Comparison of ENCODE assay signal across 25 mouse cellular contexts in genomic region chr11:101045826-101046225, GRCm38 (mm10). TPM values are rescaled to one million over a fixed set of nuclear protein-coding genes. Genes with fewer than 3 reads are reported as not detected.
DNase-seq lines count a peak whose midpoint lies in the region; TF ChIP-seq lines count a peak whose summit lies in the region.
"Had no signal": no experiment of that assay in that cellular context is flagged by ENCODE, and none has a peak within 500 bp of the region (broad histone marks: within the 10 kb centered on the region; RNA-seq: fewer than 3 reads in every experiment).

No protein-coding gene starts in this region.

- H3K27me3 ChIP-seq in heart, embryonic 10.5 days (ENCODE audit: insufficient read depth, poor library complexity, severe bottlenecking) = no peaks in the 10 kb centered on the region
- H3K27me3 ChIP-seq in thymus, adult 2 months (ENCODE audit: control insufficient read depth, insufficient read depth, low read length) = no peaks in the 10 kb centered on the region
- H3K27me3 ChIP-seq: forebrain, embryonic 13.5 days; heart, embryonic 12.5 days; hindbrain, embryonic 13.5 days had no signal

- TF ChIP-seq POLR2A in thymus, adult 2 months (IDR thresholded peaks at IDR 0.05; ENCODE audit: control insufficient read depth, extremely low read depth, insufficient read depth, low read length, poor library complexity) = no peak

- peaks cover 17% of the 10 kb centered on the region for H3K4me1 ChIP-seq in heart, embryonic 10.5 days
- H3K4me1 ChIP-seq in thymus, adult 2 months (replicated peaks; ENCODE audit: control insufficient read depth, insufficient read depth, low read length) = peaks cover 32% of the 10 kb centered on the region
- H3K4me1 ChIP-seq: forebrain, embryonic 10.5 days; forebrain, embryonic 13.5 days; hindbrain, embryonic 13.5 days had no signal

- DNase-seq in heart, embryonic 10.5 days (ENCODE audit: low spot score) = peak; percentile 42
- DNase-seq in heart, adult 8-10 months (ENCODE audit: low spot score) = no peak
- no peak for DNase-seq in layer of hippocampus, adult 2 months (ENCODE audit: low spot score in 2 of 2)
- no peak for DNase-seq in layer of hippocampus, postnatal 14 days (ENCODE audit: low spot score in 2 of 2)
- no peak for DNase-seq in thymus, adult 2 months
- no peak for DNase-seq in thymus, postnatal 0 days (ENCODE audit: low spot score)
- peak; percentile 51 for DNase-seq in thymus, postnatal 4 days
- DNase-seq: adrenal gland, adult 8-10 months; adrenal gland, postnatal 25 days; cerebellum, adult 11-12 months; cerebellum, adult 9-10 months; cerebellum, postnatal 14 days; gastrocnemius, postnatal 10 days; gastrocnemius, postnatal 36 days; heart, adult 2 months; heart, postnatal 14 days had no signal

- H3K4me3 ChIP-seq in heart, embryonic 10.5 days = no peak overlapping the region
- no peak overlapping the region for H3K4me3 ChIP-seq in layer of hippocampus, adult 2 months
- H3K4me3 ChIP-seq in thymus, adult 2 months (ENCODE audit: control insufficient read depth, insufficient read depth, low read length) = no peak overlapping the region
- H3K4me3 ChIP-seq: forebrain, embryonic 10.5 days; forebrain, embryonic 13.5 days; heart, adult 2 months; heart, embryonic 12.5 days; hindbrain, embryonic 13.5 days had no signal

- H3K9me3 ChIP-seq in heart, embryonic 10.5 days = no peaks in the 10 kb centered on the region
- H3K9me3 ChIP-seq: forebrain, embryonic 10.5 days; forebrain, embryonic 13.5 days; heart, embryonic 12.5 days; hindbrain, embryonic 13.5 days had no signal

- no peak for TF ChIP-seq CTCF in layer of hippocampus, adult 2 months (conservative IDR thresholded peaks at IDR 0.05)
- no peak for TF ChIP-seq CTCF in thymus, adult 2 months (IDR thresholded peaks at IDR 0.05; ENCODE audit: borderline replicate concordance, control insufficient read depth, extremely low read depth, insufficient read depth, low read length, poor library complexity)

- no peak overlapping the region for H3K27ac ChIP-seq in heart, embryonic 10.5 days
- H3K27ac ChIP-seq in layer of hippocampus, adult 2 months = peak overlapping the region; percentile 84
- H3K27ac ChIP-seq in thymus, adult 2 months (ENCODE audit: control insufficient read depth, insufficient read depth, low read length) = peak overlapping the region; percentile 68
- H3K27ac ChIP-seq: forebrain, embryonic 10.5 days; forebrain, embryonic 13.5 days; heart, adult 2 months; hindbrain, embryonic 13.5 days; hindbrain, postnatal 0 days had no signal

- peaks cover 95% of the 10 kb centered on the region for H3K36me3 ChIP-seq in heart, embryonic 10.5 days
- H3K36me3 ChIP-seq in thymus, adult 2 months (ENCODE audit: control insufficient read depth, insufficient read depth, low read length) = no peaks in the 10 kb centered on the region

- 85% methylated on average over 4 of the region's 4 CpGs for WGBS in heart, embryonic 10.5 days
- WGBS in thymus, adult 2 months = 76% methylated on average over 4 of the region's 4 CpGs

RNA-seq across cellular contexts. Expression of gene Naglu, which starts 24.0 kb away (rescaled TPM):
- 13.9 and 15.8 TPM in 2 replicates for polyA plus RNA-seq in heart, embryonic 10.5 days (2016; fragmentation: Nextera tagmentation; extraction: Ambion mirVana)
- 10 to 100 TPM in 1 of 4 experiments, 1 to 10 TPM in 3; 7.3 to 10.1 (median 7.8) TPM for total RNA-seq in heart, adult 8-10 months (2022)
- total RNA-seq in layer of hippocampus, adult 2 months (2021) = 1 to 10 TPM; 8.7 to 9.6 TPM
- 10 to 100 TPM in 1 of 2 experiments, 1 to 10 TPM in 1; 9.3 to 10.3 TPM for total RNA-seq in layer of hippocampus, postnatal 14 days (2021)
- 24.3 and 25.2 TPM in 2 replicates for polyA plus RNA-seq in thymus, adult 2 months (2012; rRNA removed)
- polyA plus RNA-seq in thymus, postnatal 0 days (2015; fragmentation: Nextera tagmentation; extraction: Ambion mirVana) = 10.5 and 11.5 TPM in 2 replicates

RNA-seq across cellular contexts. Expression of gene Hsd17b1, which starts 32.4 kb away (rescaled TPM):
- 0.21 TPM in 1 of 2 replicates, not detected in the other for polyA plus RNA-seq in heart, embryonic 10.5 days (2016; fragmentation: Nextera tagmentation; extraction: Ambion mirVana)
- 1 to 10 TPM in 1 of 4 experiments, under 1 TPM in 3; 0.22 to 1.5 (median 0.52) TPM for total RNA-seq in heart, adult 8-10 months (2022)
- total RNA-seq in layer of hippocampus, adult 2 months (2021) = under 1 TPM; 0.71 to 0.92 TPM
- total RNA-seq in layer of hippocampus, postnatal 14 days (2021) = under 1 TPM; 0.38 to 0.81 TPM
- polyA plus RNA-seq in thymus, adult 2 months (2012; rRNA removed) = 0.40 and 0.93 TPM in 2 replicates
- polyA plus RNA-seq in thymus, postnatal 0 days (2015; fragmentation: Nextera tagmentation; extraction: Ambion mirVana) = 0.10 and 0.13 TPM in 2 replicates
- total RNA-seq: gastrocnemius, postnatal 36 days; hematopoietic stem cell, adult 5-6 weeks had no signal
- polyA plus RNA-seq: activated CD4-positive, CD25-positive, alpha-beta regulatory T cell, adult 4 months; embryonic facial prominence, embryonic 11.5 days; embryonic facial prominence, embryonic 14.5 days; forebrain, embryonic 13.5 days; heart, embryonic 12.5 days; hindbrain, postnatal 0 days had no signal

RNA-seq across cellular contexts. Expression of gene Coasy, which starts 36.5 kb away (rescaled TPM):
- polyA plus RNA-seq in heart, embryonic 10.5 days (2016; fragmentation: Nextera tagmentation; extraction: Ambion mirVana) = 36.5 and 37.0 TPM in 2 replicates
- total RNA-seq in heart, adult 8-10 months (2022) = 10 to 100 TPM; 14.5 to 21.0 (median 17.6) TPM
- 10 to 100 TPM; 24.9 to 25.8 TPM for total RNA-seq in layer of hippocampus, adult 2 months (2021)
- 10 to 100 TPM; 32.6 to 35.7 TPM for total RNA-seq in layer of hippocampus, postnatal 14 days (2021)
- polyA plus RNA-seq in thymus, adult 2 months (2012; rRNA removed) = 68.5 and 74.2 TPM in 2 replicates
- polyA plus RNA-seq in thymus, postnatal 0 days (2015; fragmentation: Nextera tagmentation; extraction: Ambion mirVana) = 37.3 and 40.5 TPM in 2 replicates

RNA-seq across cellular contexts. Expression of gene Atp6v0a1, which starts 36.6 kb away (rescaled TPM):
- 54.4 and 66.3 TPM in 2 replicates for polyA plus RNA-seq in heart, embryonic 10.5 days (2016; fragmentation: Nextera tagmentation; extraction: Ambion mirVana)
- 100 to 1,000 TPM in 1 of 4 experiments, 10 to 100 TPM in 3; 85.0 to 100 (median 88.9) TPM for total RNA-seq in heart, adult 8-10 months (2022)
- total RNA-seq in layer of hippocampus, adult 2 months (2021) = 100 to 1,000 TPM; 457 to 476 TPM
- 100 to 1,000 TPM; 451 to 457 TPM for total RNA-seq in layer of hippocampus, postnatal 14 days (2021)
- 35.9 and 39.7 TPM in 2 replicates for polyA plus RNA-seq in thymus, adult 2 months (2012; rRNA removed)
- 17.6 and 19.1 TPM in 2 replicates for polyA plus RNA-seq in thymus, postnatal 0 days (2015; fragmentation: Nextera tagmentation; extraction: Ambion mirVana)

RNA-seq across cellular contexts. Expression of gene Mlx, which starts 41.3 kb away (rescaled TPM):
- polyA plus RNA-seq in heart, embryonic 10.5 days (2016; fragmentation: Nextera tagmentation; extraction: Ambion mirVana) = 42.6 and 52.0 TPM in 2 replicates
- 10 to 100 TPM; 15.5 to 24.4 (median 20.0) TPM for total RNA-seq in heart, adult 8-10 months (2022)
- 10 to 100 TPM; 40.0 to 41.1 TPM for total RNA-seq in layer of hippocampus, adult 2 months (2021)
- 10 to 100 TPM; 46.3 to 49.6 TPM for total RNA-seq in layer of hippocampus, postnatal 14 days (2021)
- 79.1 and 110 TPM in 2 replicates for polyA plus RNA-seq in thymus, adult 2 months (2012; rRNA removed)
- polyA plus RNA-seq in thymus, postnatal 0 days (2015; fragmentation: Nextera tagmentation; extraction: Ambion mirVana) = 79.8 and 80.8 TPM in 2 replicates

Comparison
In these comparisons a context has a peak if more than half of its experiments do, and no peak if none do; other contexts are left out.
1. DNase-seq: peak in heart, embryonic 10.5 days (single experiment) and thymus, postnatal 4 days (single experiment); none in heart, adult 8-10 months (single experiment), layer of hippocampus, adult 2 months (0 of 2), layer of hippocampus, postnatal 14 days (0 of 2), thymus, adult 2 months (single experiment) and thymus, postnatal 0 days (single experiment).